ENCODE assay signal across 8 mouse cellular contexts in genomic region chr10:117709930-117710603, GRCm38 (mm10). TPM values are rescaled to one million over a fixed set of nuclear protein-coding genes. Genes with fewer than 3 reads are reported as not detected.
DNase-seq lines count a peak whose midpoint lies in the region; ATAC-seq lines count a peak whose summit lies in the region.

No protein-coding gene starts in this region.

- peak overlapping the region; percentile 91 for H3K4me2 ChIP-seq in intestine, embryonic 14.5 days (ENCODE audit: low read length)

- peaks cover 13% of the 10 kb centered on the region for H3K4me1 ChIP-seq in intestine, embryonic 14.5 days (replicated peaks; ENCODE audit: control insufficient read depth, insufficient read depth, low read length)
- H3K4me1 ChIP-seq in midbrain, embryonic 10.5 days, result peaks cover 19% of the 10 kb centered on the region

- peak overlapping the region; percentile 95 for H3K27ac ChIP-seq in intestine, embryonic 14.5 days (ENCODE audit: low read depth)
- H3K27ac ChIP-seq in midbrain, embryonic 10.5 days (replicated peaks), result peak overlapping the region; percentile 100

- H3K27me3 ChIP-seq in intestine, embryonic 14.5 days (replicated peaks; ENCODE audit: control insufficient read depth, insufficient read depth, low read length), result no peaks in the 10 kb centered on the region
- no peaks in the 10 kb centered on the region for H3K27me3 ChIP-seq in midbrain, embryonic 10.5 days (ENCODE audit: low read depth, poor library complexity, severe bottlenecking)

- peak overlapping the region; percentile 96 for H3K9ac ChIP-seq in intestine, embryonic 14.5 days (ENCODE audit: low read length)

- ATAC-seq in intestine, embryonic 14.5 days (replicated peaks; ENCODE audit: low FRiP score, low TSS enrichment, low read depth), result peak; percentile 80

- peak overlapping the region; percentile 62 for H3K4me3 ChIP-seq in intestine, embryonic 14.5 days (ENCODE audit: low read depth, low read length)
- peak overlapping the region; percentile 90 for H3K4me3 ChIP-seq in midbrain, embryonic 10.5 days

- 1% methylated on average over 63 of the region's 71 CpGs for WGBS in intestine, embryonic 14.5 days
- WGBS in midbrain, embryonic 10.5 days, result under 1% methylated on average over 65 of the region's 71 CpGs

- H3K9me3 ChIP-seq in intestine, embryonic 14.5 days (ENCODE audit: control insufficient read depth, low read length), result no peaks in the 10 kb centered on the region
- no peaks in the 10 kb centered on the region for H3K9me3 ChIP-seq in midbrain, embryonic 10.5 days (replicated peaks)

- H3K36me3 ChIP-seq in intestine, embryonic 14.5 days (ENCODE audit: control insufficient read depth, insufficient read depth, low read length), result peaks cover 34% of the 10 kb centered on the region
- peaks cover 42% of the 10 kb centered on the region for H3K36me3 ChIP-seq in midbrain, embryonic 10.5 days

- peak; percentile 90 to 95 for DNase-seq in adrenal gland, adult (ENCODE audit: inconsistent age in 2 of 2, low spot score in 1 of 2)
- DNase-seq in embryo, embryonic 10 days (ENCODE audit: low spot score), result peak; percentile 76
- peak; percentile 82 for DNase-seq in gastrocnemius, postnatal 14 days
- peak; percentile 90 for DNase-seq in intestine, embryonic 14.5 days (ENCODE audit: low spot score)
- peak; percentile 77 to 80 for DNase-seq in left cerebral cortex, postnatal 36 days (ENCODE audit: low spot score in 2 of 2)
- peak; percentile 90 for DNase-seq in midbrain, embryonic 10.5 days (ENCODE audit: low spot score)
- DNase-seq in right cerebral cortex, postnatal 36 days (ENCODE audit: low spot score in 2 of 2), result peak; percentile 41 to 46
- DNase-seq in yolk sac, embryonic 10.5 days (ENCODE audit: low spot score), result peak; percentile 90

- intact Hi-C loops in gastrocnemius, postnatal 14 days (cut with DNase I; ENCODE audit: low total_unique reads), result no loop called here
- intact Hi-C loops in left cerebral cortex, postnatal 36 days (cut with DNase I), result no loop called here

RNA-seq across cellular contexts. Expression of gene Mdm2, which starts 0.5 kb away (rescaled TPM):
- 10 to 100 TPM; 29.4 to 29.8 TPM for total RNA-seq in gastrocnemius, postnatal 14 days (2021)
- polyA plus RNA-seq in intestine, embryonic 14.5 days (2014; fragmentation: Nextera tagmentation; extraction: Ambion mirVana), result 39.7 and 46.7 TPM in 2 replicates
- total RNA-seq in left cerebral cortex, postnatal 36 days (2021), result 10 to 100 TPM; 47.0 to 66.1 TPM
- 60.6 and 66.7 TPM in 2 replicates for polyA plus RNA-seq in midbrain, embryonic 10.5 days (2016; fragmentation: Nextera tagmentation; extraction: Ambion mirVana)

RNA-seq across cellular contexts. Expression of gene Slc35e3, which starts 36.1 kb away (rescaled TPM):
- total RNA-seq in gastrocnemius, postnatal 14 days (2021), result 1 to 10 TPM; 5.2 to 6.1 TPM
- 10.8 and 12.6 TPM in 2 replicates for polyA plus RNA-seq in intestine, embryonic 14.5 days (2014; fragmentation: Nextera tagmentation; extraction: Ambion mirVana)
- total RNA-seq in left cerebral cortex, postnatal 36 days (2021), result 10 to 100 TPM; 30.2 to 30.9 TPM
- 19.5 and 24.8 TPM in 2 replicates for polyA plus RNA-seq in midbrain, embryonic 10.5 days (2016; fragmentation: Nextera tagmentation; extraction: Ambion mirVana)

Comparison
In these comparisons a context has a peak if more than half of its experiments do, and no peak if none do; other contexts are left out.
1. Peak in every context shown above with its lines: DNase-seq, ATAC-seq, H3K4me3 ChIP-seq and H3K27ac ChIP-seq.
2. RNA of gene Slc35e3, which starts 36.1 kb away (total RNA-seq): 30.2 to 30.9 TPM in left cerebral cortex, postnatal 36 days; 5.2 to 6.1 TPM in gastrocnemius, postnatal 14 days; every median in the first group is over 4 times any median in the second.